Mouse (Mus musculus) small intestine, adult 2 months (tissue): ENCODE data around the gene Ssbp3.

ENCODE experiments used
- CTCF ChIP-seq: fragments of 200-500 bp; IDR thresholded peaks from 2 replicates; pipeline ENCODE4 v1.5.1; 2012; ENCODE audit warnings: low read depth, mild to moderate bottlenecking, control low read depth, inconsistent platforms, low read length, moderate library complexity, mixed read lengths; ENCODE audit not compliant: insufficient replicate concordance, insufficient read length; ENCODE audit errors: extremely low read depth
- POLR2A ChIP-seq: fragments of 200-500 bp; IDR thresholded peaks from 2 replicates; pipeline ENCODE4 v1.6.1; 2012; ENCODE audit warnings: low read depth, mild to moderate bottlenecking, control low read depth, inconsistent platforms, low read length, moderate library complexity

GRCm38 (mm10) chr4:106970786-106971185 lies 60.3 kb downstream of the Ssbp3 start:
- no peak for TF ChIP-seq CTCF
- no peak for TF ChIP-seq POLR2A
